ENCODE assay signal across 8 mouse cellular contexts in the genomic region with DNA sequence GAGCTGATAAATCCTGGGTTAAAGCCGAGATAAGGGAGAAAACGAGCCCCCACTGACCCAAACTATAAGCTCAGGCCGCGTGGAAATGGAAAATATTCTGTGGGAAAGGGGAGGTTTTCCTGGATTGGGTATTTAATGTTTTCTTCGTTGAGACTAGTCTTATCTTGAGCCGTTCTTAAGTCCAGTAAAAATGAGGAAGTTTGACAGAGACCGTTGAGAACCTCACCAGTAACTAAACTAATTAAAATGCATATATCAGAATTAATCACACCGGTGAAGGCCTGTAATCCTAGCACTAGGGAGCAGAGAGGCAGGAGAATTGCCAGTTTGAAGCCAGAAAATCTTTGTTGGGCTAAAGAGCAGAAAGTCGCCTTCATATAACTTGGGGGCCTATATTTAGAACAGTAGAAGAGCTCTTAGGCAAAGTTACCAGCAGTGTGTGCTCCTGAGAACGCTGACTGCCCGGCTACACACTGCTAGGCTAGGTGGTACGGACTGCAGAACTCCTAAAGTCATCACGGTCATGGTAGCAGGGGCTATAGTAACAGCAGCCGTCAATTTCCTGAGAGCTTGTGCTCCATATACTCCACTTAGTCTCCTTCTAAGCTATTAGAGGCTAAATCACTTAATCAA.
A peak's percentile ranks its signal among the peaks of the same experiment; 100 is the strongest.
DNase-seq lines count a peak whose midpoint lies in the region; ATAC-seq and TF ChIP-seq lines count a peak whose summit lies in the region.

No protein-coding gene starts in this region.

- ATAC-seq in hindbrain, embryonic 14.5 days (ENCODE audit: low FRiP score): no peak
- peak; percentile 3; the same call in 1 of the 2 replicates for ATAC-seq in midbrain, embryonic 11.5 days (ENCODE audit: low FRiP score)
- no peak for ATAC-seq in monocyte, adult 5-6 weeks (replicated peaks; ENCODE audit: insufficient number of reproducible peaks, low FRiP score, low TSS enrichment, poor library complexity, severe bottlenecking)

- peak overlapping the region; percentile 87 for H3K27ac ChIP-seq in heart, embryonic 10.5 days
- peak overlapping the region; percentile 98 for H3K27ac ChIP-seq in MEL (ENCODE audit: control insufficient read depth, low read depth, low read length)
- no peak overlapping the region for H3K27ac ChIP-seq in hindbrain, embryonic 14.5 days
- H3K27ac ChIP-seq in midbrain, embryonic 11.5 days (ENCODE audit: low read depth, low read length): no peak overlapping the region

- no peaks in the 10 kb centered on the region for H3K9me3 ChIP-seq in heart, embryonic 10.5 days
- H3K9me3 ChIP-seq in MEL (replicated peaks; ENCODE audit: insufficient read depth, low read length): no peaks in the 10 kb centered on the region
- H3K9me3 ChIP-seq in hindbrain, embryonic 14.5 days (ENCODE audit: control insufficient read depth, low read length): no peaks in the 10 kb centered on the region
- H3K9me3 ChIP-seq in midbrain, embryonic 11.5 days (ENCODE audit: control insufficient read depth, low read length): no peaks in the 10 kb centered on the region

- intact Hi-C loops in heart, postnatal 10 days (cut with DNase I): loop anchor here (5.0 kb wide), 1 partner anchor 114 kb away; a partner anchor contains a TSS
- intact Hi-C loops in left cerebral cortex, postnatal 25 days (cut with DNase I): no loop called here

- no peak for TF ChIP-seq RAD21 in MEL (IDR thresholded peaks at IDR 0.05; ENCODE audit: low read depth, low read length)

- H3K4me2 ChIP-seq in hindbrain, embryonic 14.5 days (replicated peaks): peak overlapping the region; percentile 42; the same call in 1 of the 2 replicates
- H3K4me2 ChIP-seq in midbrain, embryonic 11.5 days: peak overlapping the region; percentile 30

- DNase-seq in heart, embryonic 10.5 days (ENCODE audit: low spot score): no peak
- DNase-seq in heart, postnatal 10 days: no peak
- DNase-seq in MEL (ENCODE audit: low read depth, low spot score): peak; percentile 83
- DNase-seq in hindbrain, embryonic 14.5 days (ENCODE audit: low spot score): no peak
- no peak for DNase-seq in midbrain, embryonic 11.5 days (ENCODE audit: low spot score, missing footprints)
- no peak for DNase-seq in left cerebral cortex, postnatal 25 days (ENCODE audit: low spot score in 2 of 2)
- DNase-seq in frontal cortex, postnatal 10 days (ENCODE audit: low spot score in 2 of 2): no peak

- H3K4me1 ChIP-seq in heart, embryonic 10.5 days: peaks cover 46% of the 10 kb centered on the region
- H3K4me1 ChIP-seq in MEL (ENCODE audit: control insufficient read depth in 1 of 2, insufficient read depth in 2 of 2, low read length in 2 of 2): peaks cover 20 to 42% of the 10 kb centered on the region in 2 experiments
- peaks cover 18% of the 10 kb centered on the region for H3K4me1 ChIP-seq in hindbrain, embryonic 14.5 days (replicated peaks; ENCODE audit: control insufficient read depth, insufficient read depth, low read length)
- peaks cover 10% of the 10 kb centered on the region; the same call in 1 of the 2 replicates for H3K4me1 ChIP-seq in midbrain, embryonic 11.5 days (ENCODE audit: control insufficient read depth, insufficient read depth, low read length)

- TF ChIP-seq POLR2A in MEL (IDR thresholded peaks at IDR 0.05; ENCODE audit: control insufficient read depth in 1 of 2, insufficient read depth in 1 of 2, low read depth in 1 of 2, low read length in 2 of 2, poor library complexity in 1 of 2): no peak

- no peak for TF ChIP-seq CTCF in MEL (IDR thresholded peaks at IDR 0.05 in 2 of 3, conservative IDR thresholded peaks at IDR 0.05 in 1 of 3; ENCODE audit: control insufficient read depth in 1 of 3, insufficient read depth in 1 of 3, low read depth in 2 of 3, low read length in 3 of 3, poor library complexity in 1 of 3, severe bottlenecking in 1 of 3)

- H3K36me3 ChIP-seq in heart, embryonic 10.5 days: peaks cover 9% of the 10 kb centered on the region
- H3K36me3 ChIP-seq in MEL (ENCODE audit: control insufficient read depth in 1 of 2, insufficient read depth in 2 of 2, low read length in 2 of 2): peaks cover 0 to 30% of the 10 kb centered on the region in 2 experiments; a peak in 2 of 4 replicates
- H3K36me3 ChIP-seq in hindbrain, embryonic 14.5 days (replicated peaks; ENCODE audit: control insufficient read depth, insufficient read depth): no peaks in the 10 kb centered on the region; the same call in 1 of the 2 replicates
- 0 out of 2 replicates have a peak, but pooled peaks cover 2% of the 10 kb centered on the region for H3K36me3 ChIP-seq in midbrain, embryonic 11.5 days (ENCODE audit: control insufficient read depth, insufficient read depth, low read length)

- 18% methylated on average over 14 of the region's 14 CpGs for WGBS in heart, embryonic 10.5 days
- WGBS in hindbrain, embryonic 14.5 days: 53% methylated on average over 14 of the region's 14 CpGs
- WGBS in midbrain, embryonic 11.5 days: 45% methylated on average over 14 of the region's 14 CpGs

- H3K27me3 ChIP-seq in heart, embryonic 10.5 days (ENCODE audit: insufficient read depth, poor library complexity, severe bottlenecking): no peaks in the 10 kb centered on the region
- H3K27me3 ChIP-seq in MEL (ENCODE audit: control insufficient read depth in 1 of 2, insufficient read depth in 2 of 2, low read length in 2 of 2): no peaks in the 10 kb centered on the region
- no peaks in the 10 kb centered on the region for H3K27me3 ChIP-seq in hindbrain, embryonic 14.5 days (ENCODE audit: control insufficient read depth, insufficient read depth, low read length)
- no peaks in the 10 kb centered on the region for H3K27me3 ChIP-seq in midbrain, embryonic 11.5 days (ENCODE audit: control insufficient read depth, insufficient read depth, low read length)

- peak; percentile 84 for TF ChIP-seq EP300 in MEL (IDR thresholded peaks at IDR 0.05; ENCODE audit: low read depth in 1 of 2, low read length in 2 of 2)

- no peaks in the 10 kb centered on the region; the same call in 1 of the 2 replicates for H3K79me2 ChIP-seq in MEL (ENCODE audit: control insufficient read depth, insufficient read depth, low read length, poor library complexity)

- H3K9ac ChIP-seq in MEL (ENCODE audit: control insufficient read depth, low read depth, low read length, poor library complexity, severe bottlenecking): peak overlapping the region; percentile 67
- H3K9ac ChIP-seq in hindbrain, embryonic 14.5 days: no peak overlapping the region
- no peak overlapping the region for H3K9ac ChIP-seq in midbrain, embryonic 11.5 days (ENCODE audit: low read length)

- H3K4me3 ChIP-seq in heart, embryonic 10.5 days: peak overlapping the region; percentile 35; the same call in 1 of the 2 replicates
- H3K4me3 ChIP-seq in MEL (ENCODE audit: control insufficient read depth in 1 of 2, insufficient read depth in 1 of 2, low read depth in 2 of 2, low read length in 2 of 2): peak overlapping the region; percentile 27 to 32
- no peak overlapping the region for H3K4me3 ChIP-seq in hindbrain, embryonic 14.5 days (replicated peaks; ENCODE audit: low read length)
- H3K4me3 ChIP-seq in midbrain, embryonic 11.5 days (ENCODE audit: low read depth, low read length): no peak overlapping the region

TF ChIP-seq in MEL, 35 proteins besides CTCF, POLR2A, EP300 and RAD21:
- peak; percentile 75 for TF ChIP-seq GATA1 (IDR thresholded peaks at IDR 0.05; ENCODE audit: low read depth, low read length)
- TF ChIP-seq POLR2AphosphoS5 (IDR thresholded peaks at IDR 0.05; ENCODE audit: borderline replicate concordance, low read depth, low read length): no peak
- TF ChIP-seq NELFE (IDR thresholded peaks at IDR 0.05; ENCODE audit: low read depth, low read length): 0 out of 2 replicates have a peak, but pooled peaks have one; percentile 14
- TF ChIP-seq RCOR1 (IDR thresholded peaks at IDR 0.05; ENCODE audit: low read depth, low read length): peak; percentile 65; the same call in 1 of the 2 replicates
- TF ChIP-seq BHLHE40 (IDR thresholded peaks at IDR 0.05; ENCODE audit: borderline replicate concordance, low read depth, low read length): 0 out of 2 replicates have a peak, but pooled peaks have one; percentile 3
- TF ChIP-seq ETS1 (IDR thresholded peaks at IDR 0.05; ENCODE audit: low read depth, low read length): peak; percentile 62; the same call in 1 of the 2 replicates
- TF ChIP-seq TCF12 (IDR thresholded peaks at IDR 0.05; ENCODE audit: low read depth, low read length): 0 out of 2 replicates have a peak, but pooled peaks have one; percentile 54
- TF ChIP-seq GABPA (IDR thresholded peaks at IDR 0.05; ENCODE audit: low read depth, low read length): no peak
- TF ChIP-seq MYB (IDR thresholded peaks at IDR 0.05; ENCODE audit: low read depth, low read length): peak; percentile 91
- TF ChIP-seq TBP (IDR thresholded peaks at IDR 0.05; ENCODE audit: low read depth, low read length): peak; percentile 64; the same call in 1 of the 2 replicates

Comparison
In these comparisons a context has a peak if more than half of its experiments do, and no peak if none do; other contexts are left out.
1. H3K27ac ChIP-seq: peak in heart, embryonic 10.5 days (single experiment) and MEL (single experiment); none in hindbrain, embryonic 14.5 days (single experiment) and midbrain, embryonic 11.5 days (single experiment).
2. H3K4me3 ChIP-seq: peak in heart, embryonic 10.5 days (single experiment) and MEL (2 of 2); none in hindbrain, embryonic 14.5 days (single experiment) and midbrain, embryonic 11.5 days (single experiment).